Mouse (Mus musculus) midbrain, embryonic 13.5 days (tissue): ENCODE measurements around the gene Tmed3. TPM values are rescaled to one million over a fixed set of nuclear protein-coding genes. Genes with fewer than 3 reads are reported as not detected.

Experiments used
- ATAC-seq: fragments of 200-750 bp; cut with Nextera tagmentation; 2 replicates; pipeline ENCODE4 v1.8.0; 2017; ENCODE audit warnings: mild to moderate bottlenecking, moderate TSS enrichment, moderate library complexity
- H3K27ac ChIP-seq: fragments of 300-500 bp; sonication (generic); 2 replicates; pipeline ENCODE4 v1.5.1; 2015; ENCODE audit warnings: inconsistent platforms, mild to moderate bottlenecking, moderate library complexity
- H3K27me3 ChIP-seq: fragments of 300-500 bp; sonication (generic); 2 replicates; pipeline ENCODE4 v1.6.1; 2015; ENCODE audit warnings: mild to moderate bottlenecking, inconsistent platforms
- H3K36me3 ChIP-seq: fragments of 300-500 bp; sonication (generic); 2 replicates; pipeline ENCODE4 v1.6.1; 2015; ENCODE audit warnings: mild to moderate bottlenecking, inconsistent platforms
- H3K4me1 ChIP-seq: fragments of 300-500 bp; sonication (generic); replicated peaks from 2 replicates; pipeline ENCODE4 v1.6.1; 2015; ENCODE audit warnings: inconsistent platforms
- H3K4me2 ChIP-seq: fragments of 300-500 bp; sonication (generic); replicated peaks from 2 replicates; pipeline ENCODE4 v1.6.1; 2015; ENCODE audit warnings: moderate library complexity, mild to moderate bottlenecking, inconsistent platforms
- H3K4me3 ChIP-seq: fragments of 300-500 bp; sonication (generic); replicated peaks from 2 replicates; pipeline ENCODE4 v1.5.1; 2015; ENCODE audit warnings: mild to moderate bottlenecking, inconsistent platforms
- H3K9ac ChIP-seq: fragments of 300-500 bp; sonication (generic); replicated peaks from 2 replicates; pipeline ENCODE4 v1.6.1; 2015; ENCODE audit warnings: mild to moderate bottlenecking, inconsistent platforms
- H3K9me3 ChIP-seq: fragments of 300-500 bp; sonication (generic); 2 replicates; pipeline ENCODE4 v1.6.1; 2016; ENCODE audit warnings: mild to moderate bottlenecking, inconsistent platforms
- WGBS: fragments of 180-500 bp; shearing (Covaris S2); methylation state at CpG from one replicate; pipeline ENCODE4 v1.1.7; 2015; 5-methylcytosine and 5-hydroxymethylcytosine counted together
- polyA plus RNA-seq: library from polyadenylated mRNA; unstranded; fragments of >200 nt; fragmentation: Nextera tagmentation; extraction: Ambion mirVana; gene quantifications from 2 replicates; pipeline ENCODE4 v1.2.1, GENCODE M21; 2015

The Tmed3 gene
- 37.8 and 41.9 TPM in 2 replicates for polyA plus RNA-seq

GRCm38 (mm10) chr9:89704265-89705196 lies at the start of gene Tmed3:
Gene Tmed3, minus strand, starts transcription at chr9:89705068.
- H3K36me3 ChIP-seq, result peaks cover 19% of the 10 kb centered on the region
- H3K9ac ChIP-seq, result peak within 1 kb of the TSS; percentile 88
- H3K4me2 ChIP-seq, result peak within 1 kb of the TSS; percentile 95
- 2% methylated on average over 52 of the region's 52 CpGs for WGBS
- peak within 1 kb of the TSS; percentile 89 for H3K27ac ChIP-seq
- peak within 1 kb of the TSS; percentile 69 for H3K4me3 ChIP-seq
- no peaks in the 10 kb centered on the region for H3K9me3 ChIP-seq
- peaks cover 8% of the 10 kb centered on the region for H3K4me1 ChIP-seq
- H3K27me3 ChIP-seq, result no peaks in the 10 kb centered on the region
- ATAC-seq, result peak; percentile 100

DNA sequence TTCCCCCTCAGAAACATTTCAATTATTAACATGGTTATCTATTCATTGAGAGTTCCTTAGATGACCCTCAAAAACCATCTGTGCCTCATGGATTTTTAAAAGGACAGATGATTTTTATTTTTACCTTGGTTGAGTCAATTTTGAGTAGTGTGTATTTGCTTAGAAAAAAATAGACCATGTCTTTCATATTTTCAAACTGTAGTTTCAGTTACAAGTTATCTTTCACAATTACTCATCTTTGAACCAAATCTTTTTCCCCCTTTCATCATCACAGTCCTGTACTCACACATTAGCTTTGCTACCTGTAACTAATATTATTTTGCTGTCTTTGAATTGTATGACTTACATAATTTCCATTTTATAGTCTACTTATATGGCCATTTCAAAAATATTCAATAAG lies 35.2 kb upstream of the Tmed3 start:
- H3K4me1 ChIP-seq, result peaks cover 9% of the 10 kb centered on the region; the same call in 1 of the 2 replicates
- no peak overlapping the region for H3K4me2 ChIP-seq
- no peaks in the 10 kb centered on the region for H3K36me3 ChIP-seq
- H3K4me3 ChIP-seq, result no peak overlapping the region
- no peaks in the 10 kb centered on the region for H3K9me3 ChIP-seq
- peaks cover 31% of the 10 kb centered on the region for H3K27me3 ChIP-seq
- no peak overlapping the region for H3K9ac ChIP-seq
- no peak for ATAC-seq
- H3K27ac ChIP-seq, result no peak overlapping the region

DNA sequence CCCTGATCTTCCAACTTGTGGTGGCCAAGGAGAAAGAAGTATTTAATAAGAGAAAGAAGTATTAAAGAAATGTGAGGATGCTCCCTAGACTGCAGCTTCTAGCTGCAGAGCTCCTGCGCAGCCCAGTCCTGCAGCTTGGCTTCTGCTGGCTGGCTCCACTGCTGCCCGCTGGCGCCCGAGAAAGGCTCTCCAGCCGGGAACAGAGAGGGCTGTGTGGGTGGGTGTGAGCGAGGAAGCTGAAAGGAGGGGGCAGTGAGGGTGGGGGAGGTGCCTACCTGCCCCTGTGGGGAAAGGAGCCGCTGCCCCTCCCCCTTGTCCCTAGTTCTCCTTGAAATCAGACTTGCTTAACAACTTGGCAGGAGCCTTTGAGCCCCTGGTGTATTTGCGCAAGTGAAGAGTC lies 33.4 kb upstream of the Tmed3 start, which contains the start of gene Ankrd34c:
Gene Ankrd34c (minus strand): TSS at position 181 of the 400 bp plus-strand sequence.
- Histone ChIP-seq H3K27me3 (peaks cover 31% of the 10 kb centered on the region), H3K9ac (no peak within 1 kb of the TSS), H3K4me3 (peak within 1 kb of the TSS; percentile 23), H3K9me3 (no peaks in the 10 kb centered on the region), H3K36me3 (no peaks in the 10 kb centered on the region), H3K4me2 (peak within 1 kb of the TSS; percentile 45), H3K4me1 (peaks cover 9% of the 10 kb centered on the region; the same call in 1 of the 2 replicates), H3K27ac (no peak within 1 kb of the TSS)
- ATAC-seq, result peak; percentile 75; the same call in 1 of the 2 replicates
- WGBS, result 2% methylated on average over 8 of the region's 8 CpGs

DNA sequence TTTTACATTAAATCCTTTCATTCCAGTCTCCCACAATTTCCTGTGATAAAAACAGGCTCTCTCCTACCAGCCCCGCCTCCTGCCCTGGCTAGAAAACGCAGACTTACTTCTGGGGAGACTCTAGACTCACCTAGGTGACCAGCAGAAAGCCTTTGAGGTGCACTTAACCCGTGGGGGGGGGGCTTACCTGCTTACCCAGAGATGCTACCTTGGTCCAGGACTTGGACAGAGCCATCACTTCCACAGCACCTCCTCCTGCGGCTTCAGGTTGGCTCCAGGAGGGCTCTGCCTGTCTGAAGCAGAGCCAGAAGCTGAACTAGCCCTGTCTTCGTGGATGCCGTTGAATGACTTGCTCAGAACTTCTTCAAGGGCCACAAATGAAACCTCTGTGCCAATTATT lies 33.0 kb upstream of the Tmed3 start:
- H3K4me2 ChIP-seq, result peak overlapping the region; percentile 45
- peak overlapping the region; percentile 15; the same call in 1 of the 2 replicates for H3K4me3 ChIP-seq
- no peaks in the 10 kb centered on the region for H3K36me3 ChIP-seq
- no peak overlapping the region for H3K9ac ChIP-seq
- peaks cover 9% of the 10 kb centered on the region; the same call in 1 of the 2 replicates for H3K4me1 ChIP-seq
- no peaks in the 10 kb centered on the region for H3K9me3 ChIP-seq
- no peak overlapping the region for H3K27ac ChIP-seq
- ATAC-seq, result peak; percentile 63
- 13% methylated on average over 6 of the region's 6 CpGs for WGBS
- peaks cover 31% of the 10 kb centered on the region for H3K27me3 ChIP-seq

DNA sequence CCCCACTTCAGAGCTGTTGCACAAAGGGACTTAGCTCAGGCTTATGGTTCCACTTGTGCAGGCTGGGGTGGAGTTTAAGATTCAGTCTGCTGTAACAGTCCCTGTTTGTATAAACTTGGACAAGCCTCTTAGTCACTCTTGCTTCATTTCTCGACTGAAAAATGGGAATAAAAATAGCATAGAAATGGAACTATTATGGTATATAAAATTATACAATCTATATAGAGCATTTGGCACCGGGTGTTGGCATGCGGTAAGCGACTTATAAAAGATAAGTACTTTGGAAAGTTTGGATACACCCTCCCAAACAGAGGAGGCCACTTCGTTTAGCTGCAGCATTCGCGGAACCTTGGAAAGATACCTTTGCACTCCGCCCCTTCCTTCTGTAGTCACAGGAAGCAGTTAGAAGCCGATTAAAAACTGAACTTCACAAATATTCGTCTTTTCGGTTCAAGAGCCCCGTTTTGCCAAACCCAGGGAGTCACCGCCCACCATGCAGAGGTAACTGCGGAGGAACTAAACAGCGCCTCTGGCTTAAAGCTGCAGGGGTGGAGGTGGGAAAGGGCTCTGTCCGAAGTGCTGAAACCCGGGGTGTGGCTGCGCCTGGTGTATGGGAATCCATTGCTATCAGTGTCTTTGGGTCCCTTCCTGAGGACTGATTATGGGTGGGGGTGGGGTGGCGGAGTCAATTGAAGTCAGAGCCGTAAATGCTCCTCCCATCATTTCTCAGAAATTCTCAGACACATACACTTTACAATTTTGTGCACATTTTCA lies 32.3 kb upstream of the Tmed3 start:
- peaks cover 31% of the 10 kb centered on the region for H3K27me3 ChIP-seq
- H3K27ac ChIP-seq, result no peak overlapping the region
- peaks cover 9% of the 10 kb centered on the region; the same call in 1 of the 2 replicates for H3K4me1 ChIP-seq
- peak overlapping the region; percentile 45 for H3K4me2 ChIP-seq
- WGBS, result 6% methylated on average over 20 of the region's 20 CpGs
- H3K4me3 ChIP-seq, result peak overlapping the region; percentile 23
- no peak overlapping the region for H3K9ac ChIP-seq
- H3K9me3 ChIP-seq, result no peaks in the 10 kb centered on the region
- ATAC-seq, result peak; percentile 58; the same call in 1 of the 2 replicates
- no peaks in the 10 kb centered on the region for H3K36me3 ChIP-seq

- Histone ChIP-seq H3K9me3 (no peaks in the 10 kb centered on the region), H3K36me3 (no peaks in the 10 kb centered on the region), H3K4me1 (peaks cover 8% of the 10 kb centered on the region), H3K4me3 (no peak overlapping the region), H3K27ac (no peak overlapping the region), H3K27me3 (no peaks in the 10 kb centered on the region), H3K4me2 (no peak overlapping the region), H3K9ac (no peak overlapping the region)
- ATAC-seq, result no peak
- WGBS, result 28% methylated on average over 4 of the region's 4 CpGs
Measured at GRCm38 (mm10) chr9:89706906-89707305, 2.0 kb upstream of the Tmed3 start.

DNA sequence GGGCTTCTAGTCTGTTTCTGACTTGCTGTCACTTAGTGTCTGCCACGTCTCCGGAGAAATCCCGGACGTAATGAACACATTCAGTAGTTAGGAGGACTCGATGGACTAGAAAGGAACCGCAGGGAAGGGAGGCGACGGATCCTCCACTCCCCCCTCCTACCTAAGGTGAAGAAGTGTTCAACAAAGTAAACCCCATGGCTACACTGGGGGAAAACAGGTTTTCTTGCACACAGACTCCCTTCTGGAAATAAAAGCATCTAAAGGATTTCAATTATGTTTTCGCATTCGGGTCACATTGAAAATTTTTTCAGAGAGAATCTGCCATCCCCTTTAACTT lies 297 bp upstream of the Tmed3 start:
- peaks cover 8% of the 10 kb centered on the region for H3K4me1 ChIP-seq
- H3K36me3 ChIP-seq, result peaks cover 12% of the 10 kb centered on the region
- no peaks in the 10 kb centered on the region for H3K27me3 ChIP-seq
- no peak; the same call in 1 of the 2 replicates for ATAC-seq
- peak overlapping the region; percentile 69 for H3K4me3 ChIP-seq
- H3K9me3 ChIP-seq, result no peaks in the 10 kb centered on the region
- H3K9ac ChIP-seq, result peak overlapping the region; percentile 88
- WGBS, result 8% methylated on average over 10 of the region's 10 CpGs
- H3K27ac ChIP-seq, result peak overlapping the region; percentile 89
- peak overlapping the region; percentile 95 for H3K4me2 ChIP-seq

- H3K4me1 ChIP-seq, result peaks cover 8% of the 10 kb centered on the region
- no peaks in the 10 kb centered on the region for H3K9me3 ChIP-seq
- H3K27me3 ChIP-seq, result no peaks in the 10 kb centered on the region
- H3K36me3 ChIP-seq, result peaks cover 36% of the 10 kb centered on the region
- H3K4me3 ChIP-seq, result no peak overlapping the region
- H3K4me2 ChIP-seq, result no peak overlapping the region
- H3K9ac ChIP-seq, result no peak overlapping the region
- ATAC-seq, result no peak
- no peak overlapping the region for H3K27ac ChIP-seq
- 97% methylated on average over 2 of the region's 2 CpGs for WGBS
Measured at GRCm38 (mm10) chr9:89700910-89701457, 3.9 kb downstream of the Tmed3 start.

- no peak overlapping the region for H3K27ac ChIP-seq
- H3K9me3 ChIP-seq, result no peaks in the 10 kb centered on the region
- ATAC-seq, result no peak
- no peak overlapping the region for H3K9ac ChIP-seq
- no peak overlapping the region for H3K4me3 ChIP-seq
- no peaks in the 10 kb centered on the region for H3K4me1 ChIP-seq
- H3K36me3 ChIP-seq, result peaks cover 23% of the 10 kb centered on the region
- no peak overlapping the region for H3K4me2 ChIP-seq
- WGBS, result 78% methylated on average over 1 of the region's 1 CpGs
- no peaks in the 10 kb centered on the region for H3K27me3 ChIP-seq
Measured at GRCm38 (mm10) chr9:89695143-89695542, 9.7 kb downstream of the Tmed3 start.

DNA sequence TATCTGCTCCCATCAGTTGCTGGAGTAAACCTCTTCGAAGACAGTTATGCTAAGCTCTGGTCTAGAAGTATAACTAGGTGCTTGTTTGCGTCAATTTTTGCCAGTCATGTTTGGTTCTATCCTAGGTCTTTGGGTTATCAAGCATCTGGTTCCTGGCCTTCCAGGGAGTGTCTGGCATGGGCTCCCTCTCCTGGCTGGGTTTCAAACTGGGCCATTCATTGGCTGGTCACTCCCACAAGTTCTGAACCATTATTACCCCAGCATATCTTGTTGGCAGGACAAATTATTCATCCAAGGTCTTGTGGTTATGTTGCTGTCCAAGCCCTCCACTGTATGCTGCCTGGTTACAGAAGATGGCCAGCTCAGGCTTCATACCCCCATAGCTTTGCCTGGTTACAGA lies 11.2 kb downstream of the Tmed3 start:
- Histone ChIP-seq H3K4me1 (no peaks in the 10 kb centered on the region), H3K4me3 (no peak overlapping the region), H3K4me2 (no peak overlapping the region), H3K9ac (no peak overlapping the region), H3K9me3 (no peaks in the 10 kb centered on the region), H3K27me3 (no peaks in the 10 kb centered on the region), H3K27ac (no peak overlapping the region), H3K36me3 (peaks cover 9% of the 10 kb centered on the region)
- WGBS, result 90% methylated on average over 2 of the region's 2 CpGs
- no peak for ATAC-seq

DNA sequence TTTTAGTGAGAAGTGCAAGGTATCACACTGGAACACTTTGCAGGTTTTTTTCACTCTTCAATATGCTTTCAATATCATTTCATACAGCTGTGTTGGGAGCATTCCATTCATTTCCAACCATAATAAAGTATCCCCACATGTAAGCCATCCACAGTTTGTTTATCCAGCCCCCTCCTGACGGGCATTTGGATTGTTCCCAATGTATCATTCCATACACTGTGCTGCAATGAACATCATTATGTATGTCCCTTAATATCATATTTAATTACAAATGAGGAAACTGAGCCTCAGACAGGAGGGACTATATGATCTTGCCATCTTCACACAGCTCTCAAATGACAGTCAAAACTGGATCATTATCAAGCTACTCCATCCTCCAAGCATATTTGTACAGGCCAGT lies 15.7 kb downstream of the Tmed3 start:
- Histone ChIP-seq H3K27ac (no peak overlapping the region), H3K4me1 (no peaks in the 10 kb centered on the region), H3K9me3 (no peaks in the 10 kb centered on the region), H3K36me3 (no peaks in the 10 kb centered on the region), H3K4me2 (no peak overlapping the region), H3K4me3 (no peak overlapping the region), H3K27me3 (no peaks in the 10 kb centered on the region), H3K9ac (no peak overlapping the region)
- WGBS, result 78% methylated on average over 1 of the region's 1 CpGs
- no peak for ATAC-seq
